Mouse (Mus musculus): ENCODE measurements at regions not wholly inside any gene's neighbourhood (a gene's known extent, or its start where the extent isn't known, plus 50 kb on each side); places are given as distances from the start of the nearest gene placed in this dataset.

GRCm38 (mm10) chr4:82092296-82093230 is 613.0 kb downstream of the Nfib start:
- DNase-seq (ENCODE audit: low spot score in 2 of 2) = peak in 1 of 2 experiments; percentile 9

- no peak for DNase-seq (ENCODE audit: low spot score in 2 of 2)
Observed at GRCm38 (mm10) chr4:82089657-82090056, 615.9 kb downstream of the Nfib start.

- DNase-seq (ENCODE audit: low spot score in 2 of 2) = no peak
Observed at GRCm38 (mm10) chr4:82083519-82083918, 622.0 kb downstream of the Nfib start.

- DNase-seq (ENCODE audit: low spot score in 2 of 2) = no peak
Observed at GRCm38 (mm10) chr4:82068050-82068449, 625.4 kb upstream of the Mpdz start.

GRCm38 (mm10) chr4:82065641-82066358 is 623.2 kb upstream of the Mpdz start:
- no peak for DNase-seq (ENCODE audit: low spot score in 2 of 2)

- DNase-seq (ENCODE audit: low spot score in 2 of 2) = no peak
Observed at GRCm38 (mm10) chr4:82062726-82063125, 620.1 kb upstream of the Mpdz start.

GRCm38 (mm10) chr4:82056671-82057070 is 614.1 kb upstream of the Mpdz start:
- no peak for DNase-seq (ENCODE audit: low spot score in 2 of 2)

GRCm38 (mm10) chr4:82048171-82048570 is 605.6 kb upstream of the Mpdz start:
- DNase-seq (ENCODE audit: low spot score in 2 of 2) = no peak

- DNase-seq (ENCODE audit: low spot score in 2 of 2) = no peak
Observed at GRCm38 (mm10) chr4:82037473-82037872, 594.9 kb upstream of the Mpdz start.

- DNase-seq (ENCODE audit: low spot score in 2 of 2) = no peak
Observed at GRCm38 (mm10) chr4:82035074-82035703, 592.6 kb upstream of the Mpdz start.

GRCm38 (mm10) chr4:82029237-82029636 is 586.6 kb upstream of the Mpdz start:
- DNase-seq (ENCODE audit: low spot score in 2 of 2) = no peak

GRCm38 (mm10) chr4:82027447-82027881 is 584.8 kb upstream of the Mpdz start:
- no peak for DNase-seq (ENCODE audit: low spot score in 2 of 2)

GRCm38 (mm10) chr4:82001406-82001732 is 558.8 kb upstream of the Mpdz start:
- DNase-seq (ENCODE audit: low spot score in 2 of 2) = no peak

- DNase-seq (ENCODE audit: low spot score in 2 of 2) = no peak
Observed at GRCm38 (mm10) chr4:82000590-82001405, 558.2 kb upstream of the Mpdz start.

GRCm38 (mm10) chr4:81999654-82000314 is 557.2 kb upstream of the Mpdz start:
- peak; percentile 27 to 40 for DNase-seq (ENCODE audit: low spot score in 2 of 2)

- DNase-seq (ENCODE audit: low spot score in 2 of 2) = no peak
Observed at GRCm38 (mm10) chr4:81999093-81999492, 556.5 kb upstream of the Mpdz start.

GRCm38 (mm10) chr4:81996445-81996844 is 553.8 kb upstream of the Mpdz start:
- no peak for DNase-seq (ENCODE audit: low spot score in 2 of 2)

GRCm38 (mm10) chr4:81995243-81995642 is 552.6 kb upstream of the Mpdz start:
- DNase-seq (ENCODE audit: low spot score in 2 of 2) = no peak

GRCm38 (mm10) chr4:81988796-81989195 is 546.2 kb upstream of the Mpdz start:
- no peak for DNase-seq (ENCODE audit: low spot score in 2 of 2)

- DNase-seq (ENCODE audit: low spot score in 2 of 2) = no peak
Observed at GRCm38 (mm10) chr4:81986616-81987015, 544.0 kb upstream of the Mpdz start.

- DNase-seq (ENCODE audit: low spot score in 2 of 2) = no peak
Observed at GRCm38 (mm10) chr4:81981811-81982210, 539.2 kb upstream of the Mpdz start.
